In genomic region chr17:33972691-33973090, GRCm38 (mm10) we compare ENCODE assay signal across 11 mouse cellular contexts. TPM values are rescaled to one million over a fixed set of nuclear protein-coding genes. Genes with fewer than 3 reads are reported as not detected.
A peak's percentile ranks its signal among the peaks of the same experiment; 100 is the strongest.
DNase-seq lines count a peak whose midpoint lies in the region; ATAC-seq and TF ChIP-seq lines count a peak whose summit lies in the region.
"Had no signal": no experiment of that assay in that cellular context is flagged by ENCODE, and none has a peak within 500 bp of the region (broad histone marks: within the 10 kb centered on the region; RNA-seq: fewer than 3 reads in every experiment).

No protein-coding gene starts in this region.

- TF ChIP-seq EP300 in stomach, postnatal 0 days (optimal IDR thresholded peaks at IDR 0.05), result no peak

- H3K9me3 ChIP-seq in hindbrain, embryonic 10.5 days, result 0 out of 2 replicates have a peak, but pooled peaks cover 4% of the 10 kb centered on the region
- H3K9me3 ChIP-seq in hindbrain, embryonic 12.5 days (replicated peaks), result 0 out of 2 replicates have a peak, but pooled peaks cover 5% of the 10 kb centered on the region
- 0 out of 2 replicates have a peak, but pooled peaks cover 3% of the 10 kb centered on the region for H3K9me3 ChIP-seq in embryonic facial prominence, embryonic 10.5 days
- no peaks in the 10 kb centered on the region for H3K9me3 ChIP-seq in stomach, postnatal 0 days (ENCODE audit: control insufficient read depth, low read length)

- DNase-seq in hindbrain, embryonic 10.5 days (ENCODE audit: low spot score), result peak; percentile 38
- peak; percentile 31 for DNase-seq in thymus, postnatal 0 days (ENCODE audit: low spot score)
- DNase-seq in thymus, postnatal 25 days, result no peak
- DNase-seq in embryonic facial prominence, embryonic 10.5 days (ENCODE audit: low spot score), result peak; percentile 69
- DNase-seq in stomach, postnatal 0 days (ENCODE audit: low spot score), result peak; percentile 40
- no peak for DNase-seq in gastrocnemius, adult 18-20 months (ENCODE audit: low spot score)
- DNase-seq: gastrocnemius, postnatal 25 days; spleen, adult 18-20 months had no signal

- no peaks in the 10 kb centered on the region for H3K36me3 ChIP-seq in hindbrain, embryonic 10.5 days
- no peaks in the 10 kb centered on the region for H3K36me3 ChIP-seq in hindbrain, embryonic 12.5 days
- no peaks in the 10 kb centered on the region for H3K36me3 ChIP-seq in embryonic facial prominence, embryonic 10.5 days (replicated peaks)
- no peaks in the 10 kb centered on the region for H3K36me3 ChIP-seq in stomach, postnatal 0 days (ENCODE audit: control insufficient read depth, insufficient read depth, low read length)

- H3K4me2 ChIP-seq in hindbrain, embryonic 12.5 days (replicated peaks), result no peak overlapping the region
- H3K4me2 ChIP-seq in stomach, postnatal 0 days (replicated peaks; ENCODE audit: low read depth), result no peak overlapping the region

- ATAC-seq in hindbrain, embryonic 12.5 days (ENCODE audit: low FRiP score), result no peak
- no peak for ATAC-seq in stomach, postnatal 0 days (ENCODE audit: low FRiP score, low TSS enrichment)
- ATAC-seq in inflammation-experienced regulatory T-cells, adult 6 months, result no peak
- ATAC-seq: Patski had no signal

- WGBS in hindbrain, embryonic 10.5 days, result 9% methylated on average over 1 of the region's 1 CpGs
- WGBS in hindbrain, embryonic 12.5 days, result 16% methylated on average over 1 of the region's 1 CpGs
- WGBS in embryonic facial prominence, embryonic 10.5 days, result 6% methylated on average over 1 of the region's 1 CpGs
- WGBS in stomach, postnatal 0 days, result 0% methylated on average over 1 of the region's 1 CpGs

- no peak overlapping the region for H3K4me3 ChIP-seq in hindbrain, embryonic 10.5 days
- no peak overlapping the region for H3K4me3 ChIP-seq in hindbrain, embryonic 12.5 days
- H3K4me3 ChIP-seq in embryonic facial prominence, embryonic 10.5 days, result no peak overlapping the region
- no peak overlapping the region for H3K4me3 ChIP-seq in stomach, postnatal 0 days (ENCODE audit: low read depth, low read length)

- no peak overlapping the region for H3K27ac ChIP-seq in hindbrain, embryonic 10.5 days
- H3K27ac ChIP-seq in hindbrain, embryonic 12.5 days, result no peak overlapping the region
- H3K27ac ChIP-seq in embryonic facial prominence, embryonic 10.5 days (replicated peaks), result no peak overlapping the region
- H3K27ac ChIP-seq in stomach, postnatal 0 days (replicated peaks), result no peak overlapping the region

- no peak overlapping the region for H3K9ac ChIP-seq in hindbrain, embryonic 12.5 days
- no peak overlapping the region for H3K9ac ChIP-seq in stomach, postnatal 0 days (ENCODE audit: low read length)

- no peak for TF ChIP-seq CTCF in stomach, postnatal 0 days (IDR thresholded peaks at IDR 0.05; ENCODE audit: low read depth)

- H3K4me1 ChIP-seq in hindbrain, embryonic 10.5 days (replicated peaks), result peaks cover 5% of the 10 kb centered on the region
- H3K4me1 ChIP-seq in hindbrain, embryonic 12.5 days, result peaks cover under 1% of the 10 kb centered on the region; the same call in 1 of the 2 replicates
- peaks cover 1% of the 10 kb centered on the region for H3K4me1 ChIP-seq in embryonic facial prominence, embryonic 10.5 days
- no peaks in the 10 kb centered on the region for H3K4me1 ChIP-seq in stomach, postnatal 0 days (replicated peaks; ENCODE audit: control insufficient read depth, insufficient read depth)

- H3K27me3 ChIP-seq in hindbrain, embryonic 10.5 days (ENCODE audit: insufficient read depth, poor library complexity, severe bottlenecking), result peaks cover 26% of the 10 kb centered on the region
- peaks cover 40% of the 10 kb centered on the region for H3K27me3 ChIP-seq in hindbrain, embryonic 12.5 days
- peaks cover 25% of the 10 kb centered on the region for H3K27me3 ChIP-seq in embryonic facial prominence, embryonic 10.5 days (replicated peaks; ENCODE audit: low read depth, poor library complexity, severe bottlenecking)
- no peaks in the 10 kb centered on the region; the same call in 1 of the 2 replicates for H3K27me3 ChIP-seq in stomach, postnatal 0 days (ENCODE audit: control insufficient read depth, insufficient read depth, low read length)

RNA-seq across cellular contexts. Expression of gene Rps18, which starts 16.9 kb away (rescaled TPM):
- 1,286 and 1,579 TPM in 2 replicates for polyA plus RNA-seq in hindbrain, embryonic 10.5 days (2016; fragmentation: Nextera tagmentation; extraction: Ambion mirVana)
- 834 and 931 TPM in 2 replicates for polyA plus RNA-seq in hindbrain, embryonic 12.5 days (2016; fragmentation: Nextera tagmentation; extraction: Ambion mirVana)
- polyA plus RNA-seq in thymus, postnatal 0 days (2015; fragmentation: Nextera tagmentation; extraction: Ambion mirVana), result 2,265 and 2,338 TPM in 2 replicates
- 1,569 and 1,593 TPM in 2 replicates for polyA plus RNA-seq in embryonic facial prominence, embryonic 10.5 days (2016; fragmentation: Nextera tagmentation; extraction: Ambion mirVana)
- 1,740 and 1,781 TPM in 2 replicates for polyA plus RNA-seq in stomach, postnatal 0 days (2015; fragmentation: Nextera tagmentation; extraction: Ambion mirVana)
- polyA plus RNA-seq in inflammation-experienced regulatory T-cells, adult 6 months (2017; shearing (Covaris generic)), result 1,000 to 10,000 TPM; 3,532 to 7,587 (median 7,167) TPM
- total RNA-seq in gastrocnemius, adult 18-20 months (2021), result 100 to 1,000 TPM; 367 to 381 TPM

RNA-seq across cellular contexts. Expression of gene Vps52, which starts 17.1 kb away (rescaled TPM):
- 55.0 and 63.9 TPM in 2 replicates for polyA plus RNA-seq in hindbrain, embryonic 10.5 days (2016; fragmentation: Nextera tagmentation; extraction: Ambion mirVana)
- 65.0 and 65.9 TPM in 2 replicates for polyA plus RNA-seq in hindbrain, embryonic 12.5 days (2016; fragmentation: Nextera tagmentation; extraction: Ambion mirVana)
- polyA plus RNA-seq in thymus, postnatal 0 days (2015; fragmentation: Nextera tagmentation; extraction: Ambion mirVana), result 43.6 and 46.1 TPM in 2 replicates
- 48.2 and 51.5 TPM in 2 replicates for polyA plus RNA-seq in embryonic facial prominence, embryonic 10.5 days (2016; fragmentation: Nextera tagmentation; extraction: Ambion mirVana)
- polyA plus RNA-seq in stomach, postnatal 0 days (2015; fragmentation: Nextera tagmentation; extraction: Ambion mirVana), result 24.7 and 26.3 TPM in 2 replicates
- 10 to 100 TPM; 27.6 to 30.0 (median 27.8) TPM for polyA plus RNA-seq in inflammation-experienced regulatory T-cells, adult 6 months (2017; shearing (Covaris generic))
- 10 to 100 TPM; 29.6 to 33.5 TPM for total RNA-seq in gastrocnemius, adult 18-20 months (2021)

RNA-seq across cellular contexts. Expression of gene B3galt4, which starts 21.4 kb away (rescaled TPM):
- polyA plus RNA-seq in hindbrain, embryonic 10.5 days (2016; fragmentation: Nextera tagmentation; extraction: Ambion mirVana), result 4.3 and 6.5 TPM in 2 replicates
- 9.9 TPM in 2 replicates for polyA plus RNA-seq in hindbrain, embryonic 12.5 days (2016; fragmentation: Nextera tagmentation; extraction: Ambion mirVana)
- polyA plus RNA-seq in thymus, postnatal 0 days (2015; fragmentation: Nextera tagmentation; extraction: Ambion mirVana), result 13.3 and 15.8 TPM in 2 replicates
- 3.6 and 4.5 TPM in 2 replicates for polyA plus RNA-seq in embryonic facial prominence, embryonic 10.5 days (2016; fragmentation: Nextera tagmentation; extraction: Ambion mirVana)
- 15.0 and 15.2 TPM in 2 replicates for polyA plus RNA-seq in stomach, postnatal 0 days (2015; fragmentation: Nextera tagmentation; extraction: Ambion mirVana)
- polyA plus RNA-seq in inflammation-experienced regulatory T-cells, adult 6 months (2017; shearing (Covaris generic)), result 10 to 100 TPM; 12.8 to 15.1 (median 13.9) TPM
- total RNA-seq in gastrocnemius, adult 18-20 months (2021), result 1 to 10 TPM; 1.5 to 1.7 TPM

RNA-seq across cellular contexts. Expression of gene H2-K1, which starts 27.5 kb away (rescaled TPM):
- polyA plus RNA-seq in hindbrain, embryonic 10.5 days (2016; fragmentation: Nextera tagmentation; extraction: Ambion mirVana), result 27.1 and 30.9 TPM in 2 replicates
- 13.8 and 16.6 TPM in 2 replicates for polyA plus RNA-seq in hindbrain, embryonic 12.5 days (2016; fragmentation: Nextera tagmentation; extraction: Ambion mirVana)
- polyA plus RNA-seq in thymus, postnatal 0 days (2015; fragmentation: Nextera tagmentation; extraction: Ambion mirVana), result 528 and 569 TPM in 2 replicates
- 8.4 and 13.4 TPM in 2 replicates for polyA plus RNA-seq in embryonic facial prominence, embryonic 10.5 days (2016; fragmentation: Nextera tagmentation; extraction: Ambion mirVana)
- 129 and 130 TPM in 2 replicates for polyA plus RNA-seq in stomach, postnatal 0 days (2015; fragmentation: Nextera tagmentation; extraction: Ambion mirVana)
- polyA plus RNA-seq in inflammation-experienced regulatory T-cells, adult 6 months (2017; shearing (Covaris generic)), result 1,000 to 10,000 TPM; 4,943 to 7,708 (median 5,398) TPM
- 10 to 100 TPM; 47.2 to 57.7 TPM for total RNA-seq in gastrocnemius, adult 18-20 months (2021)

RNA-seq across cellular contexts. Expression of gene Wdr46, which starts 32.2 kb away (rescaled TPM):
- 47.0 and 51.8 TPM in 2 replicates for polyA plus RNA-seq in hindbrain, embryonic 10.5 days (2016; fragmentation: Nextera tagmentation; extraction: Ambion mirVana)
- polyA plus RNA-seq in hindbrain, embryonic 12.5 days (2016; fragmentation: Nextera tagmentation; extraction: Ambion mirVana), result 37.1 and 38.8 TPM in 2 replicates
- 20.6 and 25.5 TPM in 2 replicates for polyA plus RNA-seq in thymus, postnatal 0 days (2015; fragmentation: Nextera tagmentation; extraction: Ambion mirVana)
- 62.1 and 66.0 TPM in 2 replicates for polyA plus RNA-seq in embryonic facial prominence, embryonic 10.5 days (2016; fragmentation: Nextera tagmentation; extraction: Ambion mirVana)
- polyA plus RNA-seq in stomach, postnatal 0 days (2015; fragmentation: Nextera tagmentation; extraction: Ambion mirVana), result 17.1 and 20.2 TPM in 2 replicates
- 10 to 100 TPM in 2 of 3 experiments, 1 to 10 TPM in 1; 6.8 to 11.0 (median 10.1) TPM for polyA plus RNA-seq in inflammation-experienced regulatory T-cells, adult 6 months (2017; shearing (Covaris generic))
- 1 to 10 TPM; 8.7 to 8.8 TPM for total RNA-seq in gastrocnemius, adult 18-20 months (2021)

Comparison
In these comparisons a context has a peak if more than half of its experiments do, and no peak if none do; other contexts are left out.
1. DNase-seq: peak in hindbrain, embryonic 10.5 days (single experiment), thymus, postnatal 0 days (single experiment), embryonic facial prominence, embryonic 10.5 days (single experiment) and stomach, postnatal 0 days (single experiment); none in thymus, postnatal 25 days (single experiment) and gastrocnemius, adult 18-20 months (single experiment).